Mouse (Mus musculus) bone marrow, adult 2 months (tissue): ENCODE data around the gene Erich4.

ENCODE experiments used
- CTCF ChIP-seq: fragments of 200-500 bp; IDR thresholded peaks from 2 replicates; pipeline ENCODE4 v1.5.1; 2011; ENCODE audit warnings: low read length, control low read depth; ENCODE audit not compliant: control insufficient read depth, insufficient read depth
- POLR2A ChIP-seq: fragments of 200-500 bp; IDR thresholded peaks from 2 replicates; pipeline ENCODE4 v1.6.1; 2011; ENCODE audit warnings: low read depth, mild to moderate bottlenecking, control low read depth, low read length, borderline replicate concordance; ENCODE audit not compliant: control insufficient read depth

- no peak for TF ChIP-seq CTCF
- no peak for TF ChIP-seq POLR2A
These were observed 47.0 kb downstream of the Erich4 start for GRCm38 (mm10) chr7:25568721-25569120.
